Mouse (Mus musculus): ENCODE measurements around the gene Pbld1.

GRCm38 (mm10) chr10:63063365-63063764 lies 3.4 kb downstream of the Pbld1 start:
- TF ChIP-seq CTCF (IDR thresholded peaks at IDR 0.05; ENCODE audit: borderline replicate concordance, control insufficient read depth, extremely low read depth, insufficient read depth, low read length, poor library complexity) (no peak), POLR2A (IDR thresholded peaks at IDR 0.05; ENCODE audit: control insufficient read depth, extremely low read depth, insufficient read depth, low read length, poor library complexity) (no peak)

Data from thymus, adult 2 months (tissue).